Mouse (Mus musculus): ENCODE results near the gene Dapl1.

The Dapl1 gene

DNA sequence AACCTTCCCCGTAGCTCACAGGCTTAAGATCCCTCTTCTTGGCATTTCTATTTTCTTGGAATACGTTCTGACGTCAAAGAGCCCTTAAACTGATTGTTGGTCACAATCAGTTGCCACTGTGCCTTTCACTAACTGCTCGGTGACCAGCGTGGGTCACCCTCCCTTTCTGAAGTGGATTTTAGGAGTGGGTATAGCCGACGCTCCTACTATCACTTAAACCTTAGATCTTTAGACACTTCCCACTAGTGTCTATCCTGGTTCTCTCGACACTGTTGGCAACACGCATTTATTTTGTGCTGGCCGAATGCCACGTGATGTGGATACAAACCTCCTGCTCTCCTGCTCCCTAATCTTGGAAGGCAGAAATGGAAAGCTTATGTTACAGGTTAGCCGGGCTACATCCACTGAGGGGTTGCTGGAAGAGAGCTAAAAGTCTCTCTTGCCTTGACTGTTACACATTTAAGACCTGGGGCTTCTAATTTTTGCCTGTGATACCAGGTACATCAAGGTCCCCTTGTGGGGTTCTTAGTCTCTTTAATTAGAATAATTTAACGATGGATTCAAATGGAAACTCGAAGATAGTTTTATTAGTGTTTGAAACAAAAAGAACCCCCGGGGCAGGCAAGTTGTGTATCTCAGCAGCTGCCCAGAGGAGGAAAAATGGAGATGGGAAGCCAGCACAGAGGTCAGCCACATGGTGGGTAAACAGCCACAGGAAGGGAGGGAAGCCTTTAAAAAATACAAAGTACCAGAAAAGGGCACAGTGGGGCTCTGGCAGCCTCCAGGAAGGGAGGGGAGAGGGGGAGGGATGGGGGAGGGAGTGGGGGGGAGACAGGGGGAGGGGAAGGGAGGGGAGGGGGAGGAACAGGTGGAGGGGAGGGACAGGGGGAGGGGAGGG lies 13.2 kb upstream of the Dapl1 start:
- peak; percentile 21 for DNase-seq (ENCODE audit: low read depth, low spot score)

DNA sequence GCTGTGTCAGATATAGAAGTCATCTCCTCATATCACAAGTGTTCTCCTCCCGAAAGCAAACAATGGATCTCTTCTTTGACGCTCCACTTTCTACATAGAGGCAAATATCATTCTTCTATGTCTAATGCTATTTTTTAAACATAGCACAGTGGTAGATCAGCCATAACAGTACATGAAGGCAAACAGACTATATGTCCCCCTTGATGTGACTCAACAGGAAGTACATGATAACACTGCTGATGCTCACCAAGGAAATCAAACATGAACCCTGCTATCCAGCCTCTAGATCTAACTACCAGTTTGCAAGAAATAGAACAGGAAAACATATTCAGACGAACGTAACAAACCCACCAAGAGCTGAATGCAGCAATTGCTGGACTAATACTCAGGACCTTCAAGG lies 10.1 kb upstream of the Dapl1 start:
- DNase-seq (ENCODE audit: low read depth, low spot score): no peak

DNA sequence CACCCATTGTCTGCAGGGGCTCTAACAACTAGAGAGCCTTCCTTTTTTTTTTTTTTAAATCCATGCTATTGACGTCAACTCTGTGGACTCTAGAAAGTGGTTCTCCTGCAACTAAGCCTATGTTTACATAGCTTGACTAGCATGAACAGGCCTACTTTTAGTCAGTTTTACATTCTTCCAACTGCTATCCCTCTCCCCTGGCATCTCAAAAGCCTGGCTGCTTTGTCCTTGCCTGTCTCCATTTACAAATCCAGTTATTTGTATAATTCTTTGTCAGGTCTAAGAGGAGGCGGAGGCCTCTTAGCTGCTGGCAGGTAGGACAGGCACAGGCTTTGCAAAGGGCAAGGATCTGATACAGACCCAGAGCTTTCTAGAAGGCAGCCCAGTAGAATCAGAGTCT lies 627 bp downstream of the Dapl1 start:
- DNase-seq (ENCODE audit: low read depth, low spot score): no peak

DNA sequence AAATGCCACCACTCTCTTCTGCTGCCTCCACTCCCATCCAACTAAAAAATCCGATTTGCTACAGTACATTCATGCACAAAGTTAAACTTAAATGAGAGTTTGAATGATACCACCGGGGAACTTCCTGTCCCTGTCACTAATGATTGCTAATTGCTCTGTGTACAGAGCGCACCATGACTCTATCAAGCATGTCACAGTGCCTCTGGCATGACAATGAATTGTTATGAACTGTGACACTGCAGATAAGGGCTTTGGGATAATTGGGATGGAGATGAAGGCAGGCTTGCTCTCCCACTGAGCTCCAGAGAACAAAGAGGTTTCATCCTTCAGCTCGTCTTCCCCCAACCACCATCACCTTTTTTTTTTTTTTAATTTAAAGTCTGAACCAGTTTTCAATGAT lies 1.2 kb downstream of the Dapl1 start:
- no peak for DNase-seq (ENCODE audit: low read depth, low spot score)

DNA sequence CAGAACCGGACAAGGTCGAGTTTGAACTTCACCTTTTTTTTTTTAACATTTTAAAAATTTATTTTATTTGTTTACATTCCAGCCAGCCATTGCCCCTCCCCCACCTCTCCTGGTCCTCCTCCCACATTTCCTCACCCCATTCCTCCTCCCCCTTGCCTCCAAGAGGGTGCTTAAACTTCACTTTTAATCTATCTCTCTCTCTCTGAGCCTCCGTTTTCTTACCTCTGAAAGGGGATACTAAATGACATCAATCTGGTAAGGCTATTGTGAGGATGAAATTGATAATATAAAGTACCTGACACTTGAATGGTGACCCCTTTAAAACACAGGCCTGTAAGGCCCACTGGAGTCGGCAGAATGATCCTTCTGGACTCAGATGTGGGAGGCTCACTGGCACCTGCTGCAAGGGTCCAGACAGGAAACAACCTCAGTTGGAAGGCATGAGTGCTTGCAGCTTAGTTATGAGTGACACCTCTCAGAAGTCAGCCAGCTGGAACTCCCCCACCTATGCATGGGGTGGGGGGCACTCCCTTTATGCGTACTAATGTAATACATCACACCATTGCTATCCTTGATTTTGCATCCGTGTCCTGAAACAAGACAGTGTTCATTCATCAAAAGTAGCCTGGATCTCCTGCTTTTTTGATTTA lies 1.9 kb downstream of the Dapl1 start:
- no peak for DNase-seq (ENCODE audit: low read depth, low spot score)

DNA sequence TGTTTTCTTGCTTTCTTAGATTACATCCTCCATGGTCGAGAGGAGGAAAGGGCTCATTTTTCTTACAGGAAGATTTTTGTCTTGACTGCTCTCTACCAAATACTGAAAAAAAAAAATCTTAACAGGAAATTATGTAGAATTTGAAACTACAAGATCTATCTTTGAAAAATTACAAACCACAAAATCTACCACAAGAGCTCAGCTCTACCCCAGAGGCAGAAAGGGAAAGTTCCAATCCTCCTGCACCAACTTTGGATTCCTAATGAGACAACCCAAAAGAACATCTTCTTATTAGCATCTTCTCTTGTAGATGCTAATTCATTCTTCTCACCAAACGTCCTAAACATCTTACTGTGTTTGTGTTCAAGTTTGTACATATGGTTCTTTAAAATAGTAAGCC lies 3.8 kb downstream of the Dapl1 start:
- no peak for DNase-seq (ENCODE audit: low read depth, low spot score)

DNA sequence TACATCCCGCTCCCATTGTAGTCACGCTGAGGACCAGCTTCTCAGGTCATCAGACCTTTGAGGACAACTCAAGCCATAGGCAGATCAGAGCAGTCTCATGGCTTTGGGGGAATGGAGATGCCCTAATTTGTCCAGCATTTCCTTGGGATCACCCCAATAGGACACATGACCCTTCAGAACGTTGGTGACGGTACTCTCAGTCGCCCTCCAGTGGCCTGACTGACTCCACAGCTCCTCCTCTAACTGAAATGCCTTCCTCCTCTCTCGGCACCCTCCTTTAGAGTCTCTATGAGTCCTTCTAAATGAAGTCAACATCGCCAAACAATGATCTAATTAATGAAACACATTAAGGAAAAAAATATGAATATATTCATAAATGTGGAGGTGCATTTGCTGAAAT lies 5.9 kb downstream of the Dapl1 start:
- no peak for DNase-seq (ENCODE audit: low read depth, low spot score)

DNA sequence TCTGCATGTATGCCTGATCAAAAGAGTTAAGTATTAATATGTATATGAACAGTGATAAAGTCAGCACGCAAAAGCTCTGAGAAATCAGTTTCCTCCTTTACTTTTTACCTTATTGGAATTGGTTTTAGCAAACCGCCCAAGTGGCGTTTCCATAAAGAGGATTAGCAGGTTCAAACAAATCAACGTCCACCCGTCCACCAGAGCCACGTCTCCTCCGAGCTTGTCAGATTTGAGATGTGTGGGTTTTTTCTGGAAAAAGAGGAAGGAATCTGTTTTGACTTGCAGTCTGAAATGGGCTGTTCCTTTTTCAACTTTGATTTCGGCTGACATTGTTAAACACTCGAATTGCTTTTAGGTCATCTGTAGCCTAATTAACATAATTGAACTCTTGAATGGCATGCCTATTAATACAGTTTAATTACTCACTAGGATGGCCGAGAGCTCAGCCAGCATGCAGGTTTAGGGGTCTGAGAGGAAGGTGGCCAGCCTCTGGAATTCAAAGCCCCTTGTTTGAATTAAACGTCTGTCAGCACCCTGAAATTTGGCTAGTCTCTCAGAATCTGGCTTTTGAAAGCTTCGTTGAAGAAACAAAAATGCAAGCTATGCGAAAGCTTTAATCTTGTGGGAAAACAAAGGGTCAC lies 9.1 kb downstream of the Dapl1 start:
- no peak for DNase-seq (ENCODE audit: low read depth, low spot score)

DNA sequence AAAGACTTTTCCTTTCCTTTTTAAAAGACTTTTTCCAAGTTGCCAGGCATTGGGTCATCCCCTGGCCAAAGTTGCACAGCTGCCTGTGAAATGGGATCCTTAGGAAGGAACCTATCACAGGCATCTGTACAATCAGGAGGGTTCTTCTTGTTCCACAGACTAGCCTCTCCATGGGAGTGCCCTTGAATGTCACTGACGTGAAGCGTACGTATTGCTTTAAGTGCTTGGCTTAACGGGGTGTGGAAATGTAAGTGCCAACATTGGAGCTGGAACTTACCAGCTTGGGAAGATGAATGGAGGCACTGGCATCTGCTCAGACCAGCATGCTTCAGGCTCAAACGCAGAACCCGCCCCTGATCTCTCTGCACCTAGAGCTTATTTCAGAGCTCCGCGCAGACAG lies 14.7 kb downstream of the Dapl1 start:
- DNase-seq (ENCODE audit: low read depth, low spot score): no peak

DNA sequence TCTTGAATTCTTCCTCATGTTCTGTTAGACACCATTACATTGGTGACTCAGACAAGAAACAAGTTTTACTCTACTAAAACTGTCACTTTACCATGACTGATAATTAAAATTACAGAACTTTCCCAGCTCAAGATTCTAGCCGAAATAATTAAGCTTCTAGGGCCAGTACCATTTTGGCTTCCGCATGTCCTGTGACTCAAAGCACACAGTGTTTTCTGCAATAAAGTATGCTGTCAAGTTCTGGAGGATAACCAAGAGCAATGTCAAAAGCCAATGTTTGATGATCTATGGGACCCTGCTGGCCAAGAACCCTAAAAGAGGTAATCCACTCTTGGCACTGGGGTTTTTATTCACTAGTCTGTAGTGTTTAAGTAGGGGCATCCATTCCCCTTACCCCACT lies 15.3 kb downstream of the Dapl1 start:
- no peak for DNase-seq (ENCODE audit: low read depth, low spot score)

DNA sequence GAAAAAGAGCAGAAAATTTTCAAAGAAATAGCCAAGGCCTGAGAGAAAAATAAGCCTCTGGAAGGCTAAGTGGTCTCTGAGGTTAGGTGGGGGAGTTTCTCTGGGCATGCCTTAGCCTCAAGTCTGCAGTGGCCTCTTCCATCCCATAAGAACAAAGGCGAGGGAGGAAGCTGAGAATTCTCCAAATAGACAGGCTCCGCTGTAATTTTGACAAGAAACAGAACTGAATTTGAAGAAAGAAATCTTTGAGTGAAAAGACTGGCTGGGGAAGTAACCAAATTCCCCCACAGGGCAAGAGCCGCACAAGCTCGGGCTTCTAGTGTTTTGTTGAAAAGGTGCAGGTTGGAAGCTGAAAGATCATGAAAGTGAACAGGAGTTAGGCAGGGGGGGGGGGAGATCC lies 24.6 kb downstream of the Dapl1 start:
- no peak for DNase-seq (ENCODE audit: low read depth, low spot score)

DNA sequence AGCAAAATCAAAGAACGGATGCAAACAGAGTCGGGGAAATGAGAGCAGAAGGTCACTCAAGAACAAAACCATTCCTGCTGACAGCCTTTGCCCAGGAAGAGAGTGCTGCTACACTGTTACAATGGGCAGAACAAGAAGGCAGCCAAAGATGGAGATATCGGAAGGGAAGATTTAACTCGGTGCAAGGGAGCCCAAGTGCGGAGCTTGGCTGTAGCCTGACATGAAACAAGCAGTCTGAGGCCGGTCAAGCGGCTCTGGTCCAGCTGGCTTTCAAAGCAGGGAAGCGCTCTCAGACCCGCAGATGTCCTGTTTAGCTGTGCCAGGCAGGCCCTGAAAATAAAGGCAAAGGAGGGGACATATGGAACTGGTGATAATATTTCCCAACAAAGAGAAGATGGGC lies 26.0 kb downstream of the Dapl1 start:
- DNase-seq (ENCODE audit: low read depth, low spot score): no peak

DNA sequence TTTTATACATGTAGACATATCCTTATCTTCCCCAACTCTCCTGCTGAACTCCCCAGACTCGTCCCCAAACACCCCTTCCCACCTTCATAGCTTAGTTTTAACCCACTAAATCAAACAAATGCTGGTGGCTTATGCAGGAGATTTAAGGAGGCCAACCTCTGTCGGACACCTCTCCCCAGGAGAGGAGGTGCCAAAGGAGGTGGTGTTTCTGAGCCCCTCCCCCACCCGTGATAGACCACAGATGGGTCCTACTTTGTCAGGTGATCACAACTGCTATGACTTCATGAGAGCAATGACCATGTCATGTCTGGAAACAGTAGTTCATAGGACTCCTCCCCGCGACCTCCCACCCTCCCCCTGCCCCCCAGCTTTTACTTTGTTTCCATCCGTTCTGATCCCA lies 26.4 kb downstream of the Dapl1 start:
- peak; percentile 20 for DNase-seq (ENCODE audit: low read depth, low spot score)

DNA sequence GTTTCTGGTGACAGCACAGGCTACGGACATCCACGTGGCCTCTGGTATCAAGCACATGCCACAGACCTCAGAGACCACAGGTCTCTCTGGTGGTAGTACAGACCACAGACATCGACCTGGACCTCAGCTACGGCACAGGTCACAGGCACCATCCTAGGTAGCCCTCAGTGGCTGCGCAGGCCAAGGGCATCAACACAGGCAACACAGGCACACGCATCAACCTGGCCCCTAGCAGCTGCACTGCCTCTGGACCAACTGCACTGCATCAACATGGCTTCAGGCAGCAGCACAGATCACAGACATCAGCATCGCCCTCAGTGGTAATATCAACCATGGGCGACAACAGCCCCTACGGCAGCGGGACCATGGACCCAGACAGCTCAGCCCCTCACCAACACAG lies 36.2 kb downstream of the Dapl1 start:
- no peak for DNase-seq (ENCODE audit: low read depth, low spot score)

DNA sequence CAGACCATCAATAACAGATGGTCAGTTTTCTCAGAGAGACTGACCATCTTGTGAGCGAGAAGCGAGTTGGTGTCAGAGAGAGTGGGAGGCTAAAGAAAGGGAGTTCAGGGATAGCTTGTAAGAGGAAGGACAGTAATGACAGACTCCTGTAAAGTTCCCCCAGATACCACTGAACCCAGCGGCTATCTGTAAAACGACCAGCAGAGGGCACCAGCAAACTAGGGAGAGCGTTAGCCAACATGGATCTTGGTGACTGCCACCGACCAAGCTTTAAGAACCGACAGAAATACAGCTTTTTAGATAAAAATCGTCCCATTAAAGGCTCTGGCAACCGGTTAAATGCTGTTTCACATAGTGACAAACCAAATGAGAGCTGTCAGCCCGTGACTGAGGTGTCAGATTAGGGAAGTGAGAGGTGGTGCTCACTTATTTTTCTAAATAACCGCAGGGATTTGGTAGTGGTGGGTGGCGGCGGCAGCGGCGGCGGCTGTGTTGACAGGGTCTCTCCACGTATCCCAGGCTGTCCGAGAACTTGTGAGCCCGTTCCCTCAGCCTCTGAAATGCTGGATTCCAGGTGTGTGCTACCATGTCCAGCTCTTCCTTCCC lies 37.7 kb downstream of the Dapl1 start:
- DNase-seq (ENCODE audit: low read depth, low spot score): peak; percentile 89

DNA sequence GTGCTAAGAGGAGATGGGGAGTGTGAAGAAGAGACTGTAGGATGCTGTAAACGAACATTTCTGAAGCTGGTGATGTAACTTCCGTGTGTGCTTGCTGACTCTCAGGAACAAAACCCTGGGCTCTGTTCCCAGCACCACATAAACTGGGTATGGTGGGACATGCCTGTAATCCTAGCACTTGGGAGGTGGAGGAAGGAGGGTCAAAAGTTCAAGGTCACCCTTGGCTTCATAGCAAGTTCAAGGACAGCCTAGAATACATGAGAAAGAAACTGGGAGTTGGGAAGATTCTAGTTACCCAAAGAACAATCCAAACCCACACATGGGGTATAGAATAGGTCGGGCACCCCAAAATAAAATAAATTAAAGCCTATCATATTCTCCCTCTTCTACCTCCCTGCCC lies 39.1 kb downstream of the Dapl1 start:
- DNase-seq (ENCODE audit: low read depth, low spot score): peak; percentile 60

DNA sequence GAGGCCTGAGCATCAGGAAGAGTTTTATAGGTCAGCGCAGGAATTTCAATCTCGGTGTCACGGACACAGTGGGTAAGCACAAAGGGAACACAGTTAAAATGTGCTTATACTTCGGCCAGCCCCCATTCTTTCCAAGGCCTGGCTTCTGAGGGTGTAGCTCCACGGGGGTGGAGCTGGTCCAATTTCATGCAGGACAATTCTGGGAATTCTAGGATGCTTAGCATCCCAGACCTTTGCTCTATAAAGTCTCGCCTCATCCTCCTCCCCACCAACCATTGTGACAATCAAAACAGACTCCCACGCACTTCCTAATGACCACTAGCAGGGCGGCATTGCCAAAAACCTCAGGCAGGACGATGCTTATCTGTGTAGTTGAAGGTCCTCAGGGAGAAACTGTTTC lies 42.4 kb downstream of the Dapl1 start:
- no peak for DNase-seq (ENCODE audit: low read depth, low spot score)

DNA sequence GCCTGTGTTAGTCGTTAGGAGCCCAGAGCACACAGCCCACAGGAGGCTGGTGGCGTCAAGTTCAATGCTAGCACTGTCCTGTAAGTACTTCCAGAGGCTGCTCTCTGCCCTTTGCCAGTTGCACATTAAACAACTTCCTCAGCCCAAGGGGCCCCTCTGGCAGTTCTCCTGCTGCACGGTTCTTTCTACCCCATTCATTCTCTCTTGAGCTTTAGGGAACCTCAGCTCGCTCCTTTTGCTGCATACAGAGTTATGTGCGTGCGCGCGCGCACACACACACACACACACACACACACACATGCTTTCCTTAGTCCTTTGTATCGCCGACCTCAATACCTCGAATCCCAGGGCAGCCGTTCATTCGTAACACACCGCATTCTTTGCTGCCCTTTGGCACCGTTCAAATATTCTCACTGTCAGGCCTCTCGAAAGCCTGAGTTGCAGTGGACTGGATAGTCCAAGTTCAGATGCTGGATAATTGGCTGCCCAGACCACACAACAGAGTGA lies 45.2 kb downstream of the Dapl1 start:
- DNase-seq (ENCODE audit: low read depth, low spot score): no peak

DNA sequence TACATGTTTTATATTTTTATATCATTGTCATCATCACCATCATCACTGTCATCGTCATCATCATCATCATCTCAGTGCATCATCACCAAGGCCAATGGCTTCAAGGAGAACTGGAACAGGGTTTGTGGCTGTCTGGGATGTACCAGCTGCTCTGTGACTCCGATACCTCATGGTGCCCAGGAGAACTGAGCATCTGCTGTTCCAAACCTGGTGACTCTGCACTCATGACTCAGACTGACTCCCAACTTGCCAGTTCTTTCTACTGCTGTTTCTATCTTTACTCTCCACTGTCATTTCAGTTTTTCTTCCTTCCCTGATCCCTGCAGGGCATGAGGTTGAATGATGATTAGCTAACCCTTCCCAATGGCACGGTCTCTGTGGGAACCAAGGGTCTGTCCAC lies 46.4 kb downstream of the Dapl1 start:
- DNase-seq (ENCODE audit: low read depth, low spot score): no peak

DNA sequence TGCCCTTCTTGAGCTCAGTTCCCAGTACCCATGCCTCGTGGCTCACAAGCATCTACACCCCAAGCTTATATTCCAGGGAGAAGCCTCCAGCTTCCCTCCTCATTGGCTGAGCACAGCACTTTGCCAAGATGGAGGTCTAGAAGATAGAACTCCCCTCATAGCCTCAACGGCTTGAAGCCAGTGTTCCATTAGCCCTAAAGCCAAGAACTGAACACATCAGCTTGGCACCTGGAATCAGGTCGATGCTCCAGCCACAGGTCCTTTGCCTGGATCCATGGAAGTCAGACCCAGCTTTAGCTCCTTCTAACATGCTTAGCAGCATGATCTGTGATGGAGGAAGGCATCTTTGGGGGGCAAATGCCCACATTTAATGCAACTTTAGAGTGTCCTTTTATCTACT lies 48.5 kb downstream of the Dapl1 start:
- DNase-seq (ENCODE audit: low read depth, low spot score): no peak

DNA sequence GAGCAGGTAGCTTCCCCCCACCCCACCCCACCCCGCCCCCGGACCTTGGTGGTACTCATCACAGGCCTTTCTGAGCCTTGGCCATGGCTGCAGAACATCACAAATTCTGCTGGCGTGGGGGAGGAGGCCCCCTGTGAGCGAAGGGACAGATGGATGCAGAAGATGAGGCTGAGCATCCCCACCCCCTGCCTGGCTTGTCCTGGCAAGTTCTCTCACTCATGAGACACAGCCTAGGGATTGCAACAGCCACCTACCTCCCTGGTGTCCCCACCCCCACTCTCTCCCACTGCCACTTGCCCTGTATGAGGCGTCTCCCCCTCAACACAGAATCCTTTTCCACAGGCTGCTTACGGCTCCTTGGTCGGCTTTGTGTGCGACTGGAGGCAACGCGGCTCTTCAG lies 49.1 kb downstream of the Dapl1 start:
- peak; percentile 45 for DNase-seq (ENCODE audit: low read depth, low spot score)

Data from ZHBTc4 (cell line).